Mouse (Mus musculus) erythroblast, embryonic 14.5 days (primary cell): ENCODE data around the gene Pde1a.

Experiments used
- GATA1 ChIP-seq: IDR thresholded peaks from 2 replicates; pipeline ENCODE4 v1.6.1; 2012; ENCODE audit warnings: low read length, inconsistent platforms, mixed read lengths
- TAL1 ChIP-seq: IDR thresholded peaks from 3 replicates; pipeline ENCODE4 v1.6.1; 2012; ENCODE audit warnings: low read length, inconsistent platforms, mixed read lengths

GRCm38 (mm10) chr2:80046751-80047513, 82.3 kb downstream of the Pde1a start:
- TF ChIP-seq GATA1: no peak
- TF ChIP-seq TAL1: no peak
